Mouse (Mus musculus) embryonic facial prominence, embryonic 13.5 days (tissue): Measurements from ENCODE around the gene Hjurp. TPM values are rescaled to one million over a fixed set of nuclear protein-coding genes. Genes with fewer than 3 reads are reported as not detected.
A peak's percentile ranks its signal among the peaks of the same experiment; 100 is the strongest.

Source experiments
- ATAC-seq: fragments of 200-750 bp; cut with Nextera tagmentation; 2 replicates; pipeline ENCODE4 v1.8.0; 2017; ENCODE audit warnings: low read depth; ENCODE audit not compliant: insufficient number of reproducible peaks, insufficient read depth, low FRiP score, low TSS enrichment
- H3K27ac ChIP-seq: fragments of 300-500 bp; sonication (generic); 2 replicates; pipeline ENCODE4 v1.5.1; 2015; ENCODE audit warnings: moderate library complexity, mild to moderate bottlenecking, inconsistent platforms
- H3K27me3 ChIP-seq: fragments of 300-500 bp; sonication (generic); 2 replicates; pipeline ENCODE4 v1.6.1; 2015; ENCODE audit warnings: mild to moderate bottlenecking, inconsistent platforms
- H3K36me3 ChIP-seq: fragments of 300-500 bp; sonication (generic); 2 replicates; pipeline ENCODE4 v1.6.1; 2015; ENCODE audit warnings: mild to moderate bottlenecking, inconsistent platforms
- H3K4me1 ChIP-seq: fragments of 300-500 bp; sonication (generic); 2 replicates; pipeline ENCODE4 v1.6.1; 2015; ENCODE audit warnings: inconsistent platforms
- H3K4me2 ChIP-seq: fragments of 300-500 bp; sonication (generic); 2 replicates; pipeline ENCODE4 v1.6.1; 2015; ENCODE audit warnings: moderate library complexity, mild to moderate bottlenecking, inconsistent platforms
- H3K4me3 ChIP-seq: fragments of 300-500 bp; sonication (generic); 2 replicates; pipeline ENCODE4 v1.5.1; 2015; ENCODE audit warnings: mild to moderate bottlenecking, inconsistent platforms
- H3K9ac ChIP-seq: fragments of 300-500 bp; sonication (generic); 2 replicates; pipeline ENCODE4 v1.6.1; 2015; ENCODE audit warnings: mild to moderate bottlenecking, inconsistent platforms
- H3K9me3 ChIP-seq: fragments of 300-500 bp; sonication (generic); 2 replicates; pipeline ENCODE4 v1.6.1; 2016; ENCODE audit warnings: inconsistent platforms
- WGBS: fragments of 180-500 bp; shearing (Covaris S2); methylation state at CpG from one replicate; pipeline ENCODE4 v1.1.7; 2015; ENCODE audit warnings: mixed read lengths; 5-methylcytosine and 5-hydroxymethylcytosine counted together
- polyA plus RNA-seq: library from polyadenylated mRNA; unstranded; fragments of >200 nt; fragmentation: Nextera tagmentation; extraction: Ambion mirVana; gene quantifications from 2 replicates; pipeline ENCODE4 v1.2.1, GENCODE M21; 2015

The Hjurp gene
- polyA plus RNA-seq, 1 experiment from 2014 or later: 198 TPM

GRCm38 (mm10) chr1:88245881-88246280, 31.6 kb downstream of the Hjurp start:
- Histone ChIP-seq H3K9ac (no peak overlapping the region), H3K4me1 (no peaks in the 10 kb centered on the region), H3K4me2 (no peak overlapping the region), H3K27ac (no peak overlapping the region), H3K4me3 (no peak overlapping the region), H3K27me3 (no peaks in the 10 kb centered on the region), H3K36me3 (no peaks in the 10 kb centered on the region), H3K9me3 (peaks cover 92% of the 10 kb centered on the region)
- no peak for ATAC-seq
- 77% methylated on average over 6 of the region's 6 CpGs for WGBS

GRCm38 (mm10) chr1:88243861-88244260, 33.6 kb downstream of the Hjurp start:
- WGBS: 61% methylated on average over 5 of the region's 5 CpGs

GRCm38 (mm10) chr1:88240579-88240978, 36.9 kb downstream of the Hjurp start:
- Histone ChIP-seq H3K36me3 (no peaks in the 10 kb centered on the region), H3K27ac (no peak overlapping the region), H3K9me3 (peaks cover 91% of the 10 kb centered on the region), H3K4me3 (no peak overlapping the region), H3K9ac (no peak overlapping the region), H3K4me2 (no peak overlapping the region), H3K4me1 (no peaks in the 10 kb centered on the region), H3K27me3 (no peaks in the 10 kb centered on the region)
- peak; percentile 13 for ATAC-seq
- 69% methylated on average over 4 of the region's 4 CpGs for WGBS

More at GRCm38 (mm10) chr1:88243861-88244260, 33.6 kb downstream of the Hjurp start:
- Histone ChIP-seq H3K9me3 (peaks cover 92% of the 10 kb centered on the region), H3K4me2 (no peak overlapping the region), H3K4me1 (no peaks in the 10 kb centered on the region), H3K4me3 (no peak overlapping the region), H3K27me3 (no peaks in the 10 kb centered on the region), H3K36me3 (no peaks in the 10 kb centered on the region), H3K9ac (no peak overlapping the region), H3K27ac (no peak overlapping the region)
- no peak for ATAC-seq

- WGBS: 73% methylated on average over 5 of the region's 5 CpGs
- Histone ChIP-seq H3K27me3 (no peaks in the 10 kb centered on the region), H3K4me1 (no peaks in the 10 kb centered on the region), H3K9ac (no peak overlapping the region), H3K9me3 (peaks cover 91% of the 10 kb centered on the region), H3K4me3 (no peak overlapping the region), H3K4me2 (no peak overlapping the region), H3K27ac (no peak overlapping the region), H3K36me3 (no peaks in the 10 kb centered on the region)
- ATAC-seq: no peak
Measured at GRCm38 (mm10) chr1:88240072-88240471, 37.4 kb downstream of the Hjurp start.

- no peak overlapping the region for H3K4me3 ChIP-seq
- 76% methylated on average over 6 of the region's 6 CpGs for WGBS
- H3K9me3 ChIP-seq: peaks cover 92% of the 10 kb centered on the region
- H3K4me2 ChIP-seq: no peak overlapping the region
- no peak overlapping the region for H3K9ac ChIP-seq
- H3K36me3 ChIP-seq: no peaks in the 10 kb centered on the region
- H3K27ac ChIP-seq: no peak overlapping the region
- no peak for ATAC-seq
- H3K4me1 ChIP-seq: no peaks in the 10 kb centered on the region
- no peaks in the 10 kb centered on the region for H3K27me3 ChIP-seq
Measured at GRCm38 (mm10) chr1:88238771-88239170, 38.7 kb downstream of the Hjurp start.

GRCm38 (mm10) chr1:88237311-88237710, 40.1 kb downstream of the Hjurp start:
- WGBS: 82% methylated on average over 5 of the region's 5 CpGs
- Histone ChIP-seq H3K36me3 (no peaks in the 10 kb centered on the region), H3K4me3 (no peak overlapping the region), H3K4me1 (no peaks in the 10 kb centered on the region), H3K9ac (no peak overlapping the region), H3K9me3 (peaks cover 92% of the 10 kb centered on the region), H3K27ac (no peak overlapping the region), H3K27me3 (no peaks in the 10 kb centered on the region), H3K4me2 (no peak overlapping the region)
- no peak for ATAC-seq

GRCm38 (mm10) chr1:88235894-88236415, 41.5 kb downstream of the Hjurp start:
- Histone ChIP-seq H3K27me3 (no peaks in the 10 kb centered on the region), H3K9ac (no peak overlapping the region), H3K4me2 (no peak overlapping the region), H3K9me3 (peaks cover 95% of the 10 kb centered on the region), H3K36me3 (no peaks in the 10 kb centered on the region), H3K4me1 (no peaks in the 10 kb centered on the region), H3K27ac (no peak overlapping the region), H3K4me3 (no peak overlapping the region)
- no peak for ATAC-seq
- 57% methylated on average over 4 of the region's 4 CpGs for WGBS

GRCm38 (mm10) chr1:88235046-88235893, 42.2 kb downstream of the Hjurp start:
- Histone ChIP-seq H3K4me3 (no peak overlapping the region), H3K27ac (no peak overlapping the region), H3K9ac (no peak overlapping the region), H3K9me3 (peaks cover 95% of the 10 kb centered on the region), H3K4me1 (no peaks in the 10 kb centered on the region), H3K36me3 (no peaks in the 10 kb centered on the region), H3K27me3 (no peaks in the 10 kb centered on the region), H3K4me2 (no peak overlapping the region)
- 60% methylated on average over 11 of the region's 11 CpGs for WGBS
- ATAC-seq: peak; percentile 4; the same call in 1 of the 2 replicates

- Histone ChIP-seq H3K4me3 (no peak overlapping the region), H3K36me3 (no peaks in the 10 kb centered on the region), H3K27ac (no peak overlapping the region), H3K9me3 (peaks cover 95% of the 10 kb centered on the region), H3K4me1 (no peaks in the 10 kb centered on the region), H3K9ac (no peak overlapping the region), H3K4me2 (no peak overlapping the region), H3K27me3 (no peaks in the 10 kb centered on the region)
- WGBS: 44% methylated on average over 5 of the region's 5 CpGs
- ATAC-seq: no peak
Measured at GRCm38 (mm10) chr1:88234646-88235045, 42.8 kb downstream of the Hjurp start.

- ATAC-seq: no peak
Measured at GRCm38 (mm10) chr1:88234248-88234610, 43.2 kb downstream of the Hjurp start.

GRCm38 (mm10) chr1:88233421-88234247, 43.8 kb downstream of the Hjurp start:
- no peaks in the 10 kb centered on the region for H3K27me3 ChIP-seq
- no peak overlapping the region for H3K9ac ChIP-seq
- H3K36me3 ChIP-seq: no peaks in the 10 kb centered on the region
- H3K4me3 ChIP-seq: no peak overlapping the region
- H3K9me3 ChIP-seq: peaks cover 95% of the 10 kb centered on the region
- H3K27ac ChIP-seq: no peak overlapping the region
- no peaks in the 10 kb centered on the region for H3K4me1 ChIP-seq
- 67% methylated on average over 14 of the region's 14 CpGs for WGBS
- no peak overlapping the region for H3K4me2 ChIP-seq
- no peak for ATAC-seq

More at GRCm38 (mm10) chr1:88234248-88234610, 43.2 kb downstream of the Hjurp start:
- 64% methylated on average over 4 of the region's 4 CpGs for WGBS
- H3K4me1 ChIP-seq: no peaks in the 10 kb centered on the region
- H3K9ac ChIP-seq: no peak overlapping the region
- no peak overlapping the region for H3K27ac ChIP-seq
- H3K36me3 ChIP-seq: no peaks in the 10 kb centered on the region
- H3K9me3 ChIP-seq: peaks cover 95% of the 10 kb centered on the region
- no peak overlapping the region for H3K4me3 ChIP-seq
- no peak overlapping the region for H3K4me2 ChIP-seq
- H3K27me3 ChIP-seq: no peaks in the 10 kb centered on the region
